Mouse (Mus musculus) left cerebral cortex, postnatal 4 days (tissue): ENCODE measurements around the gene Abcc3. TPM values are rescaled to one million over a fixed set of nuclear protein-coding genes. Genes with fewer than 3 reads are reported as not detected.

Experiments used
- total RNA-seq, 2 experiments: library from RNA; stranded (reverse); gene quantifications; 2 replicates each; pipeline ENCODE4 v1.2.3; 2021

Abcc3 gene
- total RNA-seq, 2 experiments from 2014 or later: 0.70 to 1.4 TPM

Other genes starting within 250 kb of the Abcc3 start
- gene Tob1, start 181.5 kb downstream of the Abcc3 start, total RNA-seq: 10 to 100 TPM; 27.3 to 28.3 TPM
- 1 to 10 TPM; 1.0 to 1.8 TPM for gene Wfikkn2, start 147.0 kb downstream of the Abcc3 start, total RNA-seq
- not detected for gene Gm21885, start 111.1 kb downstream of the Abcc3 start, total RNA-seq
- gene Luc7l3, start 71.0 kb downstream of the Abcc3 start, total RNA-seq: 100 to 1,000 TPM; 147 to 151 TPM
- 10 to 100 TPM; 52.1 to 58.1 TPM for gene Ankrd40, start 65.0 kb downstream of the Abcc3 start, total RNA-seq
- 100 to 1,000 TPM; 180 to 184 TPM for gene Cacna1g, start 81.2 kb upstream of the Abcc3 start, total RNA-seq
- 1 to 10 TPM; 2.0 to 2.4 TPM for gene Spata20, start 93.2 kb upstream of the Abcc3 start, total RNA-seq
- gene Epn3, start 107.0 kb upstream of the Abcc3 start, total RNA-seq: 1 to 10 TPM; 1.3 to 1.5 TPM
- 1 to 10 TPM in 1 of 2 experiments, under 1 TPM in 1; 0.82 to 2.2 TPM for gene Mycbpap, start 128.7 kb upstream of the Abcc3 start, total RNA-seq
- 10 to 100 TPM; 17.3 to 19.5 TPM for gene Rsad1, start 156.3 kb upstream of the Abcc3 start, total RNA-seq
- under 1 TPM in 1 of 2 experiments, not detected in 1; 0.22 TPM for gene Chad, start 172.1 kb upstream of the Abcc3 start, total RNA-seq
- 10 to 100 TPM in 1 of 2 experiments, 1 to 10 TPM in 1; 9.1 to 10.3 TPM for gene Acsf2, start 208.9 kb upstream of the Abcc3 start, total RNA-seq
- gene Lrrc59, start 236.8 kb upstream of the Abcc3 start, total RNA-seq: 100 to 1,000 TPM; 112 to 115 TPM